Mouse (Mus musculus): ENCODE results near the gene F830045P16Rik.
"Not testable (repeated sequence)": the region's sequence is repeated elsewhere in the genome, so short reads cannot be mapped to it uniquely, and the experiment has no call there.

F830045P16Rik gene

DNA sequence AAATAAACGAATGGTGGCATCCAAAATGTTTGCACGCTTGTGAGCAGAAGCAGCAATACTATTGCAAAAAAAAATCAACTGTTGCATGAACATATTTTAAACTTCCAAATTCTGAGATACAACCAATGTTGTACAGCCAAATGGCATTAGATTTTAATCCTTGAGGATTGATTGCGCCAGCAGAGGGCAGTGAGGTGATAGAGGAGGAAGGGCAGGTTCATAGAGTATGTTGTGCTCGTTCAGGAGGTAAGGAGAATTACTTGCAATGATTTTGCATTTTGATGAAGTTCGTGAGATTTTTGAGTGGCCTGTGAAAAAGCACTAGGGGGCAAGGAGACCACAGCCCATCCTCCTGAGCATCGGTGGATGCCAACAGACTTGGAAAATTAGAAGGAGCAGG, 33.8 kb downstream of the F830045P16Rik start:
- no peak for DNase-seq (ENCODE audit: low read depth in 2 of 2, low spot score in 2 of 2)

DNA sequence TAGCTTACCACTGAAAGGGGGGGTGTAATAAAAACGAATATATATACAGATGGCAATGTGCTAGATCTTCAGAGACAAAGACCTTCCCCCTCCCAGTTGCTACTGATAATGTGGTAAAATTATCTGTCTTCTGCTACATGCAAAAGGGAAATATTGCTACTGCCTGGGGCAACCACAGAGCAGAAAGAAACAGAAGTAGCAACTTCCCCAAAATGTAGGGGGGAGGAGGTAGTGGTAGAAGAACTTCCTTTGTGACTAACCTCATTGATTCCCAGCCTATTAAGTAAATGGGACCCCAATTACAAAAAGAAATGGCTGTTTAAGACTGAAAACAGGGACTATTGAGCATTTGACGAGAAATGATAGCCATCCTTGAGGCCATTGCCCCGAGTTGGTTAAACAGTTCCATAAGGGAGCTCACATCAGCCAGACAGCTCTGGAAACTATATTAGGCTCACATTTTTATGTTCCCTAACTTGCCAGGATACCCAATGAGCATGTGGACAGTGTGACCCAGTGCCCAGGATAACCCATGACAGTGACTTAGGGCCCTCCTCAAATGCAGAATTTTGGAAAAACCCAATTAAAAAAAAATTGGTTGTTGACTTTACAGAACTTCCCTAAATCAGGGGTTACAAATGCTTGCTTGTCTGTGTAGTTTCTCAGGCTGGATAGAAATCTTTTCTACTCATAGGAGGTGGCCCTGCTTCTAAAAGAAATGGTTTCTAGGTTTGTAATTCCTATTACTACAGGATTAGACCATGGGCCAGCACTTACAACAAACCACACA, 46.7 kb downstream of the F830045P16Rik start:
- DNase-seq (ENCODE audit: low read depth in 2 of 2, low spot score in 2 of 2), result no peak

DNA sequence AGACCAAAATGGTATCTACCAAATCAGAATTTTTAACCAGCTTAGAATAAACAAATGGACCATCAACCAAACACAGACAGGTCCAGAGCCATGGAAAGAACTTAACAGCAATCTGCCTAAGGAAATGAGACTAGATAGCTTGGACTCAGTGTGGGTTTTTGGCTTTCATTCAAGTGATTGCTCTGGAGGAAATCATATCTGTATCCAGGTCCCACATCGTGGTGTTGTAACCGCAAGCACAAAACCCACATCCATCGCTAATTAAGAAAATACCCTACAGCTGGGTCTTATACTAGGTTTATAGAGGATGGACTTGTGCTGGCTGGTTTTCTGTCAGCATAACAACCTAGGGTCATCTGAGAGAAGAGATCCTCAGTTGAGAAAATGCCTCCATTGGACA, 53.3 kb downstream of the F830045P16Rik start:
- no peak for DNase-seq (ENCODE audit: low read depth in 2 of 2, low spot score in 2 of 2)

DNA sequence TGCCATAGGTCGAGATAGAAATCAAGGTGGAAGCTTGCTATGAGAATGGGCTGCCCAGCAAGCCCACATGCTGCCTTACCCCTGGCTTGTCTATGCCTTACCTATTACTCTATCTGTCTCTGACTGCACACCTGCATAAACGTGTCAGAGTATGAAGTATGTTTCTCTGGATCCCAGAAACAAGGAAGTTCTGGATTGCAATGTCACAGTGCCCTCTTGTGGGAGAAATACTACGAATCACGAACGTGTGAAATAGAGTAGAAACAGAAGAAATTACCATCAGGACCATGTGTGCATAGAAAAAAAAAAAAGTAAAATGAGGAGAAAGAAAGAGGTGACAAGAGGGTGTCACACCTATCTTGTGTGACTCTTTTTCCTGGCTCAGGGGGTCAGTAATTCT, 64.5 kb downstream of the F830045P16Rik start:
- no peak for DNase-seq (ENCODE audit: low read depth in 2 of 2, low spot score in 2 of 2)

DNA sequence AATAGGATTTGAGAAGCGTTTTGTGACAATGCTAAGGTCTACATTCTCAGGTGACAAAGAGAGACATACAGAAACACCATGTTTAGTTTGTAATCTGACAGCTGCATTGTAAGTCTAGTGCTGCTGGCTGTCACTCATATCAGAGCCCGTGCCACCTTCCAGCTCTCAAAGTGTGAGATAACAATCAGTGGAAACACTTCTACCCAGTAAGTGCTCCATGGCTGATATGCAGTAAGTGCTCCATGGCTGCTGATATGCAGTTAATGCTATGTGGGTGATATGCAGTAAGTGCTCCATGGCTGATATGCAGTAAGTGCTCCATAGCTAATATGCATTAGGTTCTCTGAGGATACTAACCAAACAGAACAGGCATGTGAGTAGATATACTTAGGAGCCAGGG, 65.6 kb downstream of the F830045P16Rik start:
- DNase-seq (ENCODE audit: low read depth in 2 of 2, low spot score in 2 of 2), result no peak

DNA sequence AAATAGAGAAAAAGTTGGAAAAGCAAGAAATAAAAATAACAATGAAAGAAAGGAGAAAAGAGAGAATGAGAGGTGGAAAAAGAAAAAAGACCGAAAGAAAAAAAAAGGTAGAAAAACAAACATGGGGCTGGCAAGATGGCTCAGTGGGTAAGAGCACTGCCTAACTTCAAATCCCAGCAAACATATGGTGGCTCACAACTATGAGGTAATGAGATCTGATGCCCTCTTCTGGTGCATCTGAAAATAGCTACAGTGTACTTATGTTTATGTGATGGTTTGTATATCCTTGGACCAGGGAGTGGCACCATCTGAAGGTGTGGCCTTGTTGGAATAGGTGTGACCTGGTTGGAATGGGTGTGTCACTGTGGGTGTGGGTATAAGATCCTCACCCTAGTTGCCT, 97.6 kb downstream of the F830045P16Rik start:
- not testable (repeated sequence) for DNase-seq (ENCODE audit: low read depth in 2 of 2, low spot score in 2 of 2)

DNA sequence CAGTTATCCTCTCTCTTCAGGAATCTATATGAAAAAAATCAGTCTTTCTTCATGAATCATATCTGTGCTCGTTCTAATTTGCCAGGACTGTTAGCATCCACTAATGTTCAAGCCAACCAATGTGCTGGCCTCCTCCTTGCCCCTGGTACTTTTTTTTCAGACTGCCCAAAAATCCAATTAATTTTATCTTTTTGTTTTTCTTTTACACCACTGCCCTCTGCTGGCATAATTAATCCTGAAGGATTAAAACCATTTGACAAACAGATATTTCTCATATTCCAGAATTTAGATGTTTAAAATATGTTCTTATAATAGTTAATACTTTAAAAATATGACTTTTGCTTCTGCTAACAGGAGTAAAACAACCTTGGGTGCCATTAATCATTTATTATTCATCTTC, 101.2 kb downstream of the F830045P16Rik start:
- no peak for DNase-seq (ENCODE audit: low read depth in 2 of 2, low spot score in 2 of 2)

DNA sequence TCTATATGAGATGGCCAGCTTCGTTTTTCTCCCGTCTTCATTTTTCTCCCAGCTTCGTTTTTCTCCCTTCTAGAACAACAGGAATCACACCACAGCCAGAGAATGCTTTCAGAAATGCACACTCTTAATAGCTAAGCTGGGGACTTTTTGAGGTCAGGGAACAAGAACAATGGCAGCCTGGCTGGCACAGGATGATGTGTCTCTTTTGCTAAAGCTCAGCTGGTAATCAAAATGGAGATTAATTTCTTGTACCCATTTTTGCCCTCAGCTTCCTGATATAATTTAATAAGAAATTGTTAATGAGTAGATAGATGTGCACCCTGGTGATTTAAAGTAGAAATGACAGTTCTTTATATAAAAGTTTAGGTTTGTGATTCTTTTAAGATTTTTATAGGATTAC, 112.7 kb downstream of the F830045P16Rik start:
- DNase-seq (ENCODE audit: low read depth in 2 of 2, low spot score in 2 of 2), result no peak

DNA sequence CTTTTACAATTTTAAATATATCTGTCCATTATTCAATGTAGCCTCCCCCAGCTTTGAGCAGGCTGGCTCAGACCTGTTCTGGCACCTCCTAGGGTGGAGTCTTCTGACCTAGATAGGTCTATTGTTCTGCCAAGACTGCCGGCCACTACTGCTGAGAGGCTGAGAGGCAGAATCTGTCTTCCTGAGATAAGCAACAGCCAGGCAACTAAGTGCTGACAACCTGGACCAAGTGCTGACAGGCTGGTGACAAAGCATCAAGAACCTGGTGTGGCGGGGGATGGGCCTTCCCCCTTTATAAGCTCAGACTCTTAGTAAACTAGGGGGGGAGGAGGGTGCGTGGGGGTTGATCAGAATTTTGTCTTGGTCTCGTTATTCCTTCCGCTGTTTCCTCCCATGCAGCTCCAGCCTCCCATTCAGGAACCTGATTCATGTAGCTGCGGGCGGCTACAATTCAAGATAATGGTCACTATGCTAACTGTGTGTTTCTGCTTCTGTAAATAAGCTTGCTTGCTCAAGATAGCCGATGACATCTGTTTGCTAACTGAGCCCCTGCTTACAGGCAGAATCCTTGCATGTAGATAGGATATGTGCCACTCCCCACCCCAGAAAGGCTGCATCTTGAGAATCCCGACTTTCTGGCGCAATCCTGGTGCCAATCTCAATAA, 115.4 kb downstream of the F830045P16Rik start:
- no peak for DNase-seq (ENCODE audit: low read depth in 2 of 2, low spot score in 2 of 2)

DNA sequence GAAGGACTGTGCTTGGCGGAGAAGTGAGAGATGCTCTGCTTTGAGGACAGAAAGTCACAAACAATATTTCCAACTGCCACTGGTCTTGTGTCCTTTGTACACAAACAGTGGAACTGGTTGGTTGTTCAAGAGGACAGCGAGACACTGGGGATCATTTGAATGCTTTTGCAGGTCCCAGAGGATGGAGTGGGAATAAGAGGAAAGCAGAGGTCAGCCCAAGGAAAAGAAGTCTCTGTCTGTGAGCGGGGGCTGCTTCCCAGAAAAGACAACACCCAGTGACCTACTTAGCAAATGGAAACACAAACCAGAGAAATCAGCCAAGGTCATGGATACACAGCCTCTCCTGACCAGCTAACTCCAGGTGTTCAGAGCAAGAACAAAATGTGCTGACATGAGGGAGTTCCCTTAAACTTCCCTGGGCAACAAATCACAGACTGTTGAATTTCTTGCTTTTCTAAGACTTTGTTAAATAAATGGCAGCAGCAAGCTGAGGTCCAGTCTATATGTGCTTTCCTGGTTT, 117.0 kb downstream of the F830045P16Rik start:
- DNase-seq (ENCODE audit: low read depth in 2 of 2, low spot score in 2 of 2), result no peak

DNA sequence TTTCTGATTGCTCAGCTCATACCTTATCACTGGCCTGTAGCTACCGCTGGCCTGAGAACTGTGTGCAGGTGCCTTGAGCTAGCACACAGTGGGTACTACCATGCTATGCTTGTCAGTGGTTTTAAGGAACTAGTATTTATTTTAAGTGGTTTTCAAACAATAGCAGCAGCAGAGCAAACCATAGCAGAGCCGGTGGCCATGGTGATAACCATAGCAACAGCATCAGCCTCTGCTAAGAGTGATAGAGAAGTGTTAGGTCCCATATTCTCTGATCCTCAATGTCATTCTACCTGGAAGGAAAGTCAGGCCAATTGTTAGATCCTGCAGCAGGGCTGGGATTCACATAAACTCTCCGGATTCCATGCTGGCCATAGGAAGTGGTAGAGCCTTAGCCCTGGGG, 121.8 kb downstream of the F830045P16Rik start:
- DNase-seq (ENCODE audit: low read depth in 2 of 2, low spot score in 2 of 2), result no peak

DNA sequence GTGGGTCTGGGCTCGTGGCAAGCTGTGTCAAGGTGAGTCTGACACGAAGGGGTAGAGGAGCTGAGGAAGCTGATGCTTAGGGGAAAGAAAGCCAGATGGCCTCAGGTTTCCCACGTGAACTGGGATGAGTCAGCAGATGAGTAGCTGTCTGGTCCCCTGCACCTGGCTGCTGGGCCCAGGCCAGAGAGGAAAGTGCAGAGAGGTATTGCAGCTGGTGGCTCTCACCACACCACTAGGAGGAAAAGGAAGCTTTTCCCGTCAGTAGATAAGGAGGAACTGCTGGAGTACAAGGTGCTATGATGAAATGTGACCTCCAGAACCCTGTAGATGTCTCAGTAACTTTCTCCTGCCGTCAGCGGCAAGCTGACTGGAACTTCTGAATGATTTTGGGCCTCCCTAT, 122.9 kb downstream of the F830045P16Rik start:
- DNase-seq (ENCODE audit: low read depth in 2 of 2, low spot score in 2 of 2), result no peak

DNA sequence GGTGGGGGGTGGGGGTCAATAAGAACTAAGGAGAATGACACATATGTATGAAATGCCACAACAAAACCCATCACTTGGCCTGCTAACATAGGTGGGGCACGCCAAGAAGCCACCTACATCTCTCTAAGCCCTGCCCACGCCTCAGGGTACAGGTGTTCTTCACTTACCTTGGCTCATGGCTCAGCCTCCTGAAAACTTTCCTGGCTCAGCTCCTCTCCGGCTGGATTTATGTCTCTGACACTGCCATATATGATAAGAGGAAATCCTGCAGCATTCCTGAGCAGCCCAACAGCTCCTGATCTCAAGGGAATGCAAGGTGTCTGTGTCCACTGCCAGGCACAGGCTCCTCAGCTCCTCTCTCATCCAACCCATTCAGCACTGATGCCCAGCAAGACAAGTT, 124.8 kb downstream of the F830045P16Rik start:
- DNase-seq (ENCODE audit: low read depth in 2 of 2, low spot score in 2 of 2), result no peak

DNA sequence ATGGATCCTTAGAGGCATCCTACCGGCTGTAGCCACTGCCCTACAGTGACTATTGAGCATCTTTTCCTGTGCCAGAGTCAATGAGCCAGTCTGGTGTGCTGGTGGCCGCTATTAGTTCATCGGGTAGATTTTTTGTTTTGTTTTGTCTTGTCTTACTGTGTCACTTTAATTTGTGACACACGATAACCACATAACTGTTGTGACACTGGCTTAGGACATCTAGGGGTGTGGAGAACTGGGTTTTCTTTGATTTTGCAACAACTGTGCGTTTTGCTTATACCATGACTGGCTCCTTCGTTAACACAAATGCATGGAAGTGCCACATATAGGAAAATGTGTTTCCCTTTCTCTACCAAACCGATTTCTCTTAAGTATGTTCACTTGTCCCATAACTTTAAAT, 126.1 kb downstream of the F830045P16Rik start:
- no peak for DNase-seq (ENCODE audit: low read depth in 2 of 2, low spot score in 2 of 2)

DNA sequence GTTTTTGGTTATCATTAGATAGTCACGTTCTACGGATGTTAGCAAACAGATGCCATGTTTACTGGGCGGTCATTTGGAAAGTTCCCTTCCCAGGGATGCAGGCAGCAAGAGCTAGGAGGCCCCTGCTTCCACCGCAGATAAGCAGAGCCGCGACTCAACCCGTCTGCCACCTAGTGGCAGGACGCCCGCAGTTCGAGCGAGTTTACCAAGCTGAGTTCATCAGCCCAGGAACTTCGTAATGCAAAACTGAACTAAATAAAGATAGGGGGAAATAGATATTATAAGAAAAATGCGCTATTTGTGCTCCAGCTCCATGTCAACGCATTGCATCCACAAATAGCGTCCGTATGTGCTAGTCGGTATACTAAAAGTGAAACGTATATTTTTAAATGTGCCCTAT, 127.9 kb downstream of the F830045P16Rik start:
- DNase-seq (ENCODE audit: low read depth in 2 of 2, low spot score in 2 of 2), result peak in 1 of 2 experiments; percentile 27

Data from CD8-positive naive resting alpha-beta T cell, adult 2 months (primary cell).